Mouse (Mus musculus) layer of hippocampus, adult 8-10 months (tissue): ENCODE data around the gene Krtap31-2. TPM values are rescaled to one million over a fixed set of nuclear protein-coding genes. Genes with fewer than 3 reads are reported as not detected.
A peak's percentile ranks its signal among the peaks of the same experiment; 100 is the strongest.

Source experiments
- DNase-seq, 2 experiments: peaks; one replicate each; pipeline ENCODE4 v3.0.0; 2022; ENCODE audit warnings: low spot score in 2 of 2
- total RNA-seq, 4 experiments: library from RNA; stranded (reverse); gene quantifications; 2 replicates each; pipeline ENCODE4 v1.2.4; 2022

Krtap31-2 gene
- total RNA-seq: not detected

DNA sequence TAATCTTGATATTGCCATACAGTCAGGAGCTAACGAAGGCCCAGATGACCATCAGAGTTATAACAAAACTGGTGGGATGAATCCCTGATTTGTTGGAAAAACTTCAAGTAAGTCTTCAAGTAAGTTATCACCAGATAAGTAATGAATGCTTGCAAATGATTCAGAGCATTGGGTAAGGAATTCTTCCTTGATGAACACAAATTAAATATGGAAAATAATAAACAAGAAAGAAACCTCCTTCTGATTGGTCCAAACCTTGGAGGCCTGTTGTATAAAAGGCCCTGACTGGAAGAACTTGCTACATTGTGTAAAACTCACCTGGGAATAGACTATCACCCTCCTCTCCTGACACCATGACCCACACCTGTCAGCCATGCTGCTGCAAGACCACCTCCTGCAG, at the start of gene Krtap31-2:
Gene Krtap31-2 (plus strand): TSS at position 301 of the 400 bp plus-strand sequence.
- DNase-seq: no peak

GRCm38 (mm10) chr11:99907620-99908019, 28.5 kb upstream of the Krtap31-2 start, which contains the start of gene Krtap31-1:
Krtap31-1 (plus strand) TSS chr11:99907920.
- no peak for DNase-seq

GRCm38 (mm10) chr11:99914451-99914850, 21.6 kb upstream of the Krtap31-2 start, which contains the start of gene Gm11565:
Gm11565 (plus strand) TSS chr11:99914751.
- DNase-seq: no peak

- no peak for DNase-seq
Observed at GRCm38 (mm10) chr11:99937751-99938264, 1.7 kb downstream of the Krtap31-2 start.

DNA sequence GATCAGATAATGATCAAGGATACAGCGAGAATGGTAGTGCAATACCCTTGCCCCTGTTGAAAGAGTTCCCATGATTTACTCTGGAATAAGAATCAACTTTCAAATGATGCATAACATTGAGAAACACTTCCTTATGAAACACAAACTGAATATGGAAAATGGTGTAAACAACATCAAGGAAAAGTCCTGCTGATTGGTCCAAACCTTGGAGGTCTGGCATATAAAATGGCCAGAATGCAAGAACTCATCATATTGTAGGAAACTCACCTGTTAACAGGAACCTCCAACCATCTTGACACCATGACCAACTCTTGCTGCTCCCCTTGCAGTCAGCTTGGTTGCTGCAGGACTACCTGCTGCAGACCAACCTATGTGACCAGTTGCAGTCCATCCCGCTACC, 12.1 kb downstream of the Krtap31-2 start, which contains the start of gene Krtap9-5:
Gene Krtap9-5 (plus strand): TSS at position 301 of the 400 bp plus-strand sequence.
- DNase-seq: no peak

DNA sequence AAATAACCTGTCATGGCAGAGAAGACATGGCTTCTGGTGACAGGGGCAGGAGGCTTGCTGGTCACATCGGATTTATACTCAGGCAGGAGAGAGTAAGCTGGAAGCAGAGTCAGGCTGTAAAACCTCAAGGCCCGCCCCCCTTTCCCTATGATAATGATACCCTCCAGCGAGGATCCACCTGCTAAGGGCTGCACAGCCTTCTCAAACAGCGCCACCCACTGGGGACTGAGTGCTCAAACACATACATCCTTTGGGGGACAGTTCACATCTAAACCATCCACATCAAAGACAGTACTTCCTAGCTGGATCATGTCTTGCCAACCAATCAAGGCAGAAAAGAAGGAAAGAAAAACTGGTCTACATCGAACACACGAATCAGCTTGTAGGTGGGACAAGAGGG, 28.1 kb downstream of the Krtap31-2 start:
- no peak for DNase-seq

DNA sequence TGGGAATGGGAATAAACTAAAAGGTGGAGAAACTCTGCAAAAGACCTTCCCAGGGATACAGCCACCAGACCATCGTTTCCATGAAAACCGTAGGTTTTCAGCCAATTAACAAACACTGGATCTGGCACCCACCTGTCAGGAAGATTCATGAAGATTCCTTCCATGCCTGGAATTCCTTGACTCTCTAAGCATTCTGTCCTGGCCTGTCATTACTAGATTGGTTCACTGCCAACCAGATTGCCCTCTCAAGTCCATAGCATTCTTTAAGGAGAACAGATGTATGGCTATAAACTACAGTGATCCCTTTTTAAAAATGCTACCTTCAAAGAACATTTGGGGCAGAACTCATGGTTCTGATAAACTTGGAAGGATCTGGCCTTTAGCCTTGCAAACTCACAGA, 29.9 kb downstream of the Krtap31-2 start:
- no peak for DNase-seq

GRCm38 (mm10) chr11:99978953-99979352, 42.9 kb downstream of the Krtap31-2 start, which contains the start of gene Krtap29-1:
Krtap29-1 (minus strand) TSS chr11:99979053.
- DNase-seq: no peak

- no peak for DNase-seq
Observed at GRCm38 (mm10) chr11:99982731-99983130, 46.6 kb downstream of the Krtap31-2 start.

DNA sequence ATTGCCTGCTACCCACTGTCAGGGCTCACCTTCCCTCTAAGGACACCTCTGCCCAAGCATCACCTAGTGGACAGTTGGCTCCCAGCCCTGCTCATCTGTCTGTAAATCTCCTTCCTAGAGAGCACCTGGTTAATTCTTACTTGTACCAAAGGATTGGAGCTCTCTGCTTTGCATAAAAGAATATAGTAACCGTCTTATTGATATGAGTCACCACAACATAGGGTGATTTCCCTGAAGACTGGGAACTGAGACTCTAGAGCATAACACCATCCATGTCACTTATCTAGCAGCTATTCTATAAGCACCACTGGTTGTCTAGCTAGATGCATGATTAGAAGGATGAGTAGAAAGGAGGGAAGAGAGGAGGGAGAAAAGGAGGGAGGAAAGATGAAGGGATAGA, 47.4 kb downstream of the Krtap31-2 start:
- DNase-seq: no peak

GRCm38 (mm10) chr11:99985291-99986092, 49.4 kb downstream of the Krtap31-2 start:
- peak; percentile 47 to 49 for DNase-seq

DNA sequence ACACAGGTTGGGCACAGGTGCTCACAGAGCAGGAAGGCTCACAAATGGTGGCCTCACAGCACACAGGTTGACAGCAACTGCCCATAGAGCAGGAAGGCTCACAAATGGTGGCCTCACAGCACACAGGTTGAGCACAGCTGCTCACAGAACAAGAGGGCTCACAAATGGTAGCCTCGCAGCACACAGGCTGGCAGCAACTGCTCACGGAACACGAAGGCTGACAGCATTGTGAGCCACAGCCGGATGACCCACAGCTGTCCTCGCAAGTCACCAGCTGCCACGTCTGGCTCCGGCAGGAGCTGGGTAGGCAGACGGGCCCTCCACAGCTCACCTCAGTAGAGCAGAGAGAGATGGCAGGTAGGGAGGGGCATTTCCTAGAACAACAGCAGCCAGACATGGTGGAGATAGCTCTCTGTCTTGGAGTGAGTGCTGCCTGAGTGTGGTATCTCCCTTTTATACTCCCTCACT, 50.1 kb downstream of the Krtap31-2 start, which contains the start of gene Krtap16-1:
Gene Krtap16-1 (minus strand): TSS at position 418 of the 468 bp plus-strand sequence.
- no peak for DNase-seq

Other genes with a start within 250 kb of the Krtap31-2 start
- gene Gm14190, start 245.6 kb upstream of the Krtap31-2 start, total RNA-seq: not detected
- not detected for gene Gm14180, start 202.0 kb upstream of the Krtap31-2 start, total RNA-seq
- not detected for gene Gm11595, start 163.4 kb upstream of the Krtap31-2 start, total RNA-seq
- not detected for gene Krtap4-8, start 155.6 kb upstream of the Krtap31-2 start, total RNA-seq
- gene Krtap4-9, start 151.1 kb upstream of the Krtap31-2 start, total RNA-seq: not detected
- gene Gm11596, start 142.8 kb upstream of the Krtap31-2 start, total RNA-seq: not detected
- gene Gm11569, start 137.4 kb upstream of the Krtap31-2 start, total RNA-seq: not detected
- gene Gm11554, start 131.8 kb upstream of the Krtap31-2 start, total RNA-seq: not detected
- gene Krtap4-13, start 126.4 kb upstream of the Krtap31-2 start, total RNA-seq: not detected
- not detected for gene Gm11564, start 120.6 kb upstream of the Krtap31-2 start, total RNA-seq
- not detected for gene 2300003K06Rik, start 98.2 kb upstream of the Krtap31-2 start, total RNA-seq
- not detected for gene Krtap4-16, start 84.7 kb upstream of the Krtap31-2 start, total RNA-seq
- not detected for gene Gm11568, start 78.4 kb upstream of the Krtap31-2 start, total RNA-seq
- gene Gm11559, start 71.8 kb upstream of the Krtap31-2 start, total RNA-seq: not detected
- gene Krtap9-1, start 62.9 kb upstream of the Krtap31-2 start, total RNA-seq: not detected
- gene Gm11567, start 57.1 kb upstream of the Krtap31-2 start, total RNA-seq: not detected
- gene Krtap31-1, start 28.4 kb upstream of the Krtap31-2 start, total RNA-seq: not detected
- gene Gm11565, start 21.5 kb upstream of the Krtap31-2 start, total RNA-seq: not detected
- gene Krtap9-5, start 12.2 kb downstream of the Krtap31-2 start, total RNA-seq: not detected
- not detected for gene Krtap29-1, start 42.8 kb downstream of the Krtap31-2 start, total RNA-seq
- not detected for gene Krtap16-1, start 50.3 kb downstream of the Krtap31-2 start, total RNA-seq
- not detected for gene Krtap17-1, start 57.7 kb downstream of the Krtap31-2 start, total RNA-seq
- not detected for gene Krt33a, start 79.9 kb downstream of the Krtap31-2 start, total RNA-seq
- not detected for gene Krt33b, start 93.6 kb downstream of the Krtap31-2 start, total RNA-seq
- gene Krt34, start 105.3 kb downstream of the Krtap31-2 start, total RNA-seq: not detected
- gene Krt31, start 114.3 kb downstream of the Krtap31-2 start, total RNA-seq: not detected
- gene Krt32, start 151.9 kb downstream of the Krtap31-2 start, total RNA-seq: not detected
- gene Krt35, start 159.9 kb downstream of the Krtap31-2 start, total RNA-seq: not detected
- not detected for gene Krt36, start 169.3 kb downstream of the Krtap31-2 start, total RNA-seq
- not detected for gene Krt13, start 185.3 kb downstream of the Krtap31-2 start, total RNA-seq
- 1 to 10 TPM in 1 of 4 experiments, under 1 TPM in 2, not detected in 1; 0.29 to 1.4 (median 0.60) TPM for gene Krt15, start 199.6 kb downstream of the Krtap31-2 start, total RNA-seq
- under 1 TPM in 3 of 4 experiments, not detected in 1; 0.22 to 0.59 (median 0.43) TPM for gene Krt19, start 212.4 kb downstream of the Krtap31-2 start, total RNA-seq